Mouse (Mus musculus) inflammation-experienced regulatory T-cells (primary cell): ENCODE results near the gene Tmem209. TPM values are rescaled to one million over a fixed set of nuclear protein-coding genes. Genes with fewer than 3 reads are reported as not detected.

Experiments used
- polyA plus RNA-seq, 2 experiments: library from polyadenylated mRNA; unstranded; fragments of 100-300 nt; shearing (Covaris generic); gene quantifications; one replicate each; pipeline ENCODE4 v1.2.1; 2017

The Tmem209 gene
- polyA plus RNA-seq = 10 to 100 TPM; 50.1 to 61.9 TPM

GRCm38 (mm10) chr6:30509265-30510239 is at the start of gene Tmem209, which contains the start of gene Ssmem1:
Gene Tmem209 (minus strand): TSS chr6:30509783.
Gene Ssmem1 (plus strand): TSS chr6:30509849.

GRCm38 (mm10) chr6:30541009-30541799 is 31.6 kb upstream of the Tmem209 start, which contains the start of gene Cpa2:
Gene Cpa2 (plus strand): TSS chr6:30541582.

Other genes starting within 250 kb of the Tmem209 start
- gene Ube2h, start 205.2 kb downstream of the Tmem209 start, polyA plus RNA-seq = 100 to 1,000 TPM; 111 to 145 TPM
- 10 to 100 TPM; 35.6 to 44.4 TPM for gene Zc3hc1, start 118.8 kb downstream of the Tmem209 start, polyA plus RNA-seq
- gene Klhdc10, start 107.9 kb downstream of the Tmem209 start, polyA plus RNA-seq = 10 to 100 TPM; 13.8 to 14.1 TPM
- gene Ssmem1, start 66 bp upstream of the Tmem209 start, polyA plus RNA-seq = under 1 TPM in 1 of 2 experiments, not detected in 1; 0.73 TPM
- 1 to 10 TPM in 1 of 2 experiments, not detected in 1; 1.8 TPM for gene Cpa2, start 31.8 kb upstream of the Tmem209 start, polyA plus RNA-seq
- gene Cpa4, start 58.6 kb upstream of the Tmem209 start, polyA plus RNA-seq = under 1 TPM in 1 of 2 experiments, not detected in 1; 0.27 TPM
- gene Cpa5, start 101.2 kb upstream of the Tmem209 start, polyA plus RNA-seq = under 1 TPM in 1 of 2 experiments, not detected in 1; 0.29 TPM
- gene Cpa1, start 129.4 kb upstream of the Tmem209 start, polyA plus RNA-seq = not detected
- 10 to 100 TPM; 11.9 to 14.6 TPM for gene Cep41, start 184.0 kb upstream of the Tmem209 start, polyA plus RNA-seq
- under 1 TPM; 0.43 to 0.58 TPM for gene Mest, start 213.8 kb upstream of the Tmem209 start, polyA plus RNA-seq